Mouse (Mus musculus) intestine, embryonic 15.5 days (tissue): Measurements from ENCODE around the gene Fkrp. TPM values are rescaled to one million over a fixed set of nuclear protein-coding genes. Genes with fewer than 3 reads are reported as not detected.
A peak's percentile ranks its signal among the peaks of the same experiment; 100 is the strongest.

ENCODE experiments used
- ATAC-seq: fragments of 200-750 bp; cut with Nextera tagmentation; 2 replicates; pipeline ENCODE4 v1.8.0; 2017; ENCODE audit warnings: moderate TSS enrichment, moderate library complexity
- H3K27ac ChIP-seq: fragments of 300-500 bp; sonication (generic); 2 replicates; pipeline ENCODE4 v1.5.1; 2015; ENCODE audit warnings: mild to moderate bottlenecking, inconsistent platforms
- H3K27me3 ChIP-seq: fragments of 300-500 bp; sonication (generic); replicated peaks from 2 replicates; pipeline ENCODE4 v1.6.1; 2015; ENCODE audit warnings: inconsistent platforms
- H3K36me3 ChIP-seq: fragments of 300-500 bp; sonication (generic); 2 replicates; pipeline ENCODE4 v1.6.1; 2015; ENCODE audit warnings: inconsistent platforms
- H3K4me1 ChIP-seq: fragments of 300-500 bp; sonication (generic); replicated peaks from 2 replicates; pipeline ENCODE4 v1.6.1; 2015; ENCODE audit warnings: inconsistent platforms
- H3K4me2 ChIP-seq: fragments of 300-500 bp; sonication (generic); replicated peaks from 2 replicates; pipeline ENCODE4 v1.6.1; 2015; ENCODE audit warnings: mild to moderate bottlenecking, inconsistent platforms
- H3K4me3 ChIP-seq: fragments of 300-500 bp; sonication (generic); replicated peaks from 2 replicates; pipeline ENCODE4 v1.5.1; 2015; ENCODE audit warnings: inconsistent platforms
- H3K9ac ChIP-seq: fragments of 300-500 bp; sonication (generic); 2 replicates; pipeline ENCODE4 v1.6.1; 2015; ENCODE audit warnings: inconsistent platforms
- H3K9me3 ChIP-seq: fragments of 300-500 bp; sonication (generic); 2 replicates; pipeline ENCODE4 v1.6.1; 2016; ENCODE audit warnings: inconsistent platforms
- WGBS: fragments of 180-500 bp; shearing (Covaris S2); methylation state at CpG from one replicate; pipeline ENCODE4 v1.1.7; 2015; 5-methylcytosine and 5-hydroxymethylcytosine counted together
- polyA plus RNA-seq: library from polyadenylated mRNA; unstranded; fragments of >200 nt; fragmentation: Nextera tagmentation; extraction: Ambion mirVana; gene quantifications from 2 replicates; pipeline ENCODE4 v1.2.1, GENCODE M21; 2015

Gene Fkrp
- polyA plus RNA-seq, 1 experiment from 2014 or later, result 25.6 TPM

- WGBS, result 21% methylated on average over 8 of the region's 8 CpGs
- Histone ChIP-seq H3K9ac (no peak overlapping the region), H3K36me3 (no peaks in the 10 kb centered on the region), H3K27me3 (no peaks in the 10 kb centered on the region), H3K4me3 (no peak overlapping the region), H3K27ac (no peak overlapping the region), H3K4me2 (0 out of 2 replicates have a peak overlapping the region, but pooled peaks have one; percentile 2), H3K4me1 (peaks cover 7% of the 10 kb centered on the region; the same call in 1 of the 2 replicates), H3K9me3 (no peaks in the 10 kb centered on the region)
- peak; percentile 73 for ATAC-seq
Observed at GRCm38 (mm10) chr7:16760292-16760691, 56.2 kb downstream of the Fkrp start.

Other genes with a start within 250 kb of the Fkrp start
- 10.7 and 11.4 TPM in 2 replicates for gene Arhgap35, start 201.7 kb downstream of the Fkrp start, polyA plus RNA-seq
- not detected in 2 replicates for gene Ceacam15, start 141.0 kb downstream of the Fkrp start, polyA plus RNA-seq
- gene Ceacam9, start 94.8 kb downstream of the Fkrp start, polyA plus RNA-seq, result not detected in 2 replicates
- gene Ap2s1, start 78.3 kb downstream of the Fkrp start, polyA plus RNA-seq, result 248 and 256 TPM in 2 replicates
- 61.8 and 64.0 TPM in 2 replicates for gene Slc1a5, start 35.4 kb downstream of the Fkrp start, polyA plus RNA-seq
- 77.3 and 85.5 TPM in 2 replicates for gene Strn4, start 843 bp downstream of the Fkrp start, polyA plus RNA-seq
- gene Prkd2, start 26.2 kb upstream of the Fkrp start, polyA plus RNA-seq, result 9.7 and 12.5 TPM in 2 replicates
- 3.1 and 3.2 TPM in 2 replicates for gene Dact3, start 58.6 kb upstream of the Fkrp start, polyA plus RNA-seq
- gene Gng8, start 75.1 kb upstream of the Fkrp start, polyA plus RNA-seq, result 7.4 and 8.3 TPM in 2 replicates
- gene Ptgir, start 89.8 kb upstream of the Fkrp start, polyA plus RNA-seq, result 2.8 and 3.0 TPM in 2 replicates
- 137 and 140 TPM in 2 replicates for gene Calm3, start 107.4 kb upstream of the Fkrp start, polyA plus RNA-seq
- gene Pnmal2, start 128.0 kb upstream of the Fkrp start, polyA plus RNA-seq, result 8.1 and 8.3 TPM in 2 replicates
- gene Pnmal1, start 142.9 kb upstream of the Fkrp start, polyA plus RNA-seq, result 3.0 and 3.1 TPM in 2 replicates
- 0.28 and 0.44 TPM in 2 replicates for gene Gm42372, start 166.4 kb upstream of the Fkrp start, polyA plus RNA-seq
- gene Ccdc8, start 176.0 kb upstream of the Fkrp start, polyA plus RNA-seq, result 28.1 and 29.0 TPM in 2 replicates
- 81.5 and 89.5 TPM in 2 replicates for gene Ppp5c, start 211.2 kb upstream of the Fkrp start, polyA plus RNA-seq
- gene Hif3a, start 245.7 kb upstream of the Fkrp start, polyA plus RNA-seq, result 66.7 and 71.4 TPM in 2 replicates